Mouse (Mus musculus): Measurements from ENCODE around the gene Tff1.

DNA sequence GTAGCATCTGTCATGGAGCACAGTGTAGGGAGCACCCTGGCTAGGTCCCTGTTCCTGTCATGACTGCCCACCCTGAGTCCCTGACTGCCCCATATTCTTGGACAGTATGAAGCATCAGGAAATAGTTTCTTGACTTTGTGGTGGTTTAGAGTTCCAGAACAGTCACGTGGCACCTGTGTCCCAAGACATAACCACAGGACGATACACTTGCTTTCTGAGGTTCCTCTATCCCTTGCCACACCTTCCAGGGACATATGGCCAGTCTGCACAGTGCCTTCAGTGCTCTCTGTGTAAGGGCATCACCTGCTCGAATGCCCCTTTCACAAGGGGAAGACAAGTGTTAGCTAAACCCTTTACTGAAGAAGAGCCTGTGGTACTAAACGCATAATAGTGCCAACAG is 16.4 kb upstream of the Tff1 start:
- TF ChIP-seq E2F4 (IDR thresholded peaks at IDR 0.05; ENCODE audit: insufficient read depth): no peak
- TF ChIP-seq POLR2A (IDR thresholded peaks at IDR 0.05; ENCODE audit: insufficient read length, low read depth): no peak
- no peak for TF ChIP-seq USF1 (IDR thresholded peaks at IDR 0.05; ENCODE audit: low read depth)
- TF ChIP-seq REST (IDR thresholded peaks at IDR 0.05; ENCODE audit: insufficient read depth, insufficient read length): no peak
- no peak for TF ChIP-seq TCF12 (IDR thresholded peaks at IDR 0.05; ENCODE audit: insufficient read depth, poor library complexity, severe bottlenecking)
- TF ChIP-seq MYOG (IDR thresholded peaks at IDR 0.05; ENCODE audit: control insufficient read depth in 1 of 3, insufficient read depth in 1 of 3, insufficient read length in 2 of 3, low read depth in 2 of 3): no peak
- TF ChIP-seq MAX (IDR thresholded peaks at IDR 0.05; ENCODE audit: low read depth): no peak
- no peak for TF ChIP-seq CEBPB (IDR thresholded peaks at IDR 0.05; ENCODE audit: insufficient read depth, poor library complexity, severe bottlenecking)
- no peak for TF ChIP-seq MYOD1 (IDR thresholded peaks at IDR 0.05; ENCODE audit: control insufficient read depth in 1 of 3, insufficient read length in 2 of 3, low read depth in 2 of 3)
- no peak for TF ChIP-seq SRF (IDR thresholded peaks at IDR 0.05; ENCODE audit: control insufficient read depth, insufficient read length, low read depth)
- no peak for TF ChIP-seq POLR2AphosphoS2 (IDR thresholded peaks at IDR 0.05; ENCODE audit: insufficient read length, low read depth)

Data from myocyte (in vitro differentiated cells).